Mouse (Mus musculus): ENCODE measurements around the gene Coq9.
"Not testable (repeated sequence)": the region's sequence is repeated elsewhere in the genome, so short reads cannot be mapped to it uniquely, and the experiment has no call there.

The Coq9 gene

DNA sequence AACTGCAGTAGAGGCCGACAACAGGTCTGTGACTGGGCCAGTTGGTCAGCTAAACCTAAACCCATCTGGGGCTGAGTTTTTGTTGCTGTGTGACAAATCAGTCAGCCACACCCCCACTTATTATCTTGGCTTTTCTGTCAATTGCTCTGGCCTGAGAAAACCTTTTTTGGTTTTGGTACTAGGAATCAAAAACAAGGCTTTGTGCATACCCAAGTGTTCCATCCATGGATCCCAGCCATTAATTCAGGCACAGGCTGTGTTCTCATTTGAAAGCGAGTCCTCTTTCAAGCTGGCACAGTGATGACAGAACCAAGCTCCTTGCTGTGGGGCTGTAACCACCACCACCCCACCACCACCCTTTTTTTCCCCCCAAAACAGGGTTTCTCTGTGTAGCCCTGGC is 16.7 kb upstream of the Coq9 start:
- no peak for DNase-seq (ENCODE audit: low read depth, low spot score)

DNA sequence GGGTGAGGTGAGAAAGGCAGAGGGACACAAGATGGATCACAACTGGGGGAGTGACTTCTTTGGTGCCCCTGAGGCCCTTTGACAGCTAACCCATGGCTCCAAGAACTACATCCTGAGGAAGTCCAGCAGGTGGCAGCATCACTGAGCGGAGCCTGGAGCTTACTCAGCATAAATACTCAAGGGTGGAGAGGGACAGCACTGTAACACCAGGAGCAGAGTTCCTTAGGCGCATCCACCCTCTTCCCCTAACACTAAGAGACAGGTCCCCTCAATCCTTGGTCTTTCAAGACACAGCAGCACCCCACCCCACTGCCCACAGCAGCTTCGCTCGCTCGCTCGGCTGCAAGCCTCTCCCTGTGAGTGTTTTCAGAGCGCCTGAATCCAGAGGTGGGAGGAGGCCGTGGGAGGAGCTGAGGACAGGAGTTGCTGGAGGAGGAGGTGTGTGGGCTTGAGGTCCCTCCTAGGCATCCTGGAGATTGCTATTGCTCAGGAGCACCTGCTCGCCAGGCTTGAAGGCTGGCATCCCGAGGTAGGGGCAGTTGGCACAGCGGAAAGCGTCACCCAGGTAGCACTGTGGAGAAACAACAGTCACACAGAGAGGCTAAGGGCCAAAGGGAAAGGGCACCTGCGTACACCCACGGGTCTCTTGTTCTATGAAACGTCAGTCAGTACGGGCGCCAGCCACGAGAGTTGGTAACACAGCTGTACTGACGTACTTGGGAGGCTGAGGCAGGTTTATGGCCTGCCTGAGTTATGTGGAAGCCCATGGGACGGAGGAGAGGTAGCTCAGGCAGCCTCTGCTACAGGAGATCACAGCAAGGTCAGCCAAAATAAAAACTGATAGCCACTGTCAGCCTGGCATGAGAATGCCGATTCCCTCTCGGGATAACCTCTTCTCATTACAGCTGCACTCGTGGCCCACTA is 15.2 kb upstream of the Coq9 start:
- peak; percentile 49 for DNase-seq (ENCODE audit: low read depth, low spot score)

DNA sequence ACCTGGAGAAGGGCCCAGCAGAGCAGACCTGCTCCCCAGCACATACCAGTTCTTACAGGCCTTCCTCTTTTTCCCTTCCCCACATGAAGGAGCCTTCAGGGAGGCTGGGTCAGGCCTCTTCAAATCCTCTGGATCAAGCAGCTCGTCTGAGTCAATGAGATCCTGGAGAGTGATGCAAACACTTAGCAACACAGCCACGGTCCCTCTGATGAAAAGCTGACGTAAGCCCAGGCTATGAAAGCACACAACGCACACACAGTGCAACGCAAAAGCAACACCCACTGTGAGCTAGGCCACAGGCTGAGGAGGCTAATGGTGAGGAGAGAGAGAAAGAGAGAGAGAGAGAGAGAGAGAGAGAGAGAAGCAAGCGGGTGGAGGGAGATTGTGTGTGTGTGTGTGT is 13.0 kb upstream of the Coq9 start:
- no peak for DNase-seq (ENCODE audit: low read depth, low spot score)

DNA sequence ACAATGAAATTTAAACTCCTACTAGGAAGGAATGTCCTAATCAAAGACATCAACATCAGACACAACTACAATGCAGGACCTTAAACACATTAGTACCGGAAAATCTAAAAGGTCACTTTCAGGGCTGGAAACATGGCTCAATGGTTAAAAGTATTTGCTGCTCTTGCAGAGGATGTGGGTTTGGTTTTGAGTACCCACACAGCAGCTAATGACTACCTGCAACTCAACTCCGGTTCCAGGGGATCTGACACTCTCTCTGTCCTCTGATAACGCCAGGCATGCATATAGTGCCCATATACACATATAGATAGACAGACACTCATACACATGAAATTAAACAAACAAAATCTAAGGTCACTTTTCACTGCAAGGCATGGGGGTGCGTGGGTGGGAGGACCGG is 11.9 kb upstream of the Coq9 start:
- no peak for DNase-seq (ENCODE audit: low read depth, low spot score)

DNA sequence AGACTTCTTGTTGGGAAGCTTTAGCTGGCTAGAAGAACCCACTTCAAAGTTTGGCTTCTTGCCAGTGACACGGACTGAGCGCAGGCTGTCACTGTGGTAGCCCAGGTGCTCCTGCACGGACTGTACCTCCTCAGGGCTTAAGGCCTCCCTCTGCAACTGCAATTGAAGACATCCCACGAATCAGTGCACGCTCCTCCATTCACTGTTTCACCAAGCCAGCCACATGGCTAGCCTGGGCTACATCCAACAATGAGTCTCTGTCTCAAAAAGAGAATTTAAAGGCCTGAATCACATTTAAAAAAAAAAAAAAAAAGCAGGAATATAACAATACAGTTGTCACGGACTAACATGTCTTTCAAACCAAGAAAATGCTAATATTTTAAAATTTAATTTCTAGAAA is 9.8 kb upstream of the Coq9 start:
- DNase-seq (ENCODE audit: low read depth, low spot score): no peak

DNA sequence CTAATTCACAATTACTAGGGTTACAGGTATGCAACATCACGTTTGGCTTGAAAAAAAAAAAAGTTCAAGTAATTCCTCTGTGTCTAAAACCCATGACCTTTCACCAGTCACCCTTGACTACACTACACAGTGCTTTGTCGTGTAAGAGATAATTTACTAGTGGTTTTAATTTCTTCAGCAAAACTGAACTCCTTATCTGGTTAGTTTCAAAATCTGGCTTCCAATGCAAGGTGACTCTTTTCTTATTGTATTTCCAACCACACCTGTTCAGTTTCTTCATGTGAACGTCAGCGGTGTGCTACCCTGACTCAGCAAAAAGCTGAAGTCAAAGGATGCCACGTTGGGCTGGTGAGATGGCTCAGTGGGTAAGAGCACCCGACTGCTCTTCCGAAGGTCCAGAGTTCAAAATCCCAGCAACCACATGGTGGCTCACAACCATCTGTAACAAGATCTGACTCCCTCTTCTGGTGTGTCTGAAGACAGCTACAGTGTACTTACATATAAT is 4.2 kb upstream of the Coq9 start:
- DNase-seq (ENCODE audit: low read depth, low spot score): not testable (repeated sequence)

DNA sequence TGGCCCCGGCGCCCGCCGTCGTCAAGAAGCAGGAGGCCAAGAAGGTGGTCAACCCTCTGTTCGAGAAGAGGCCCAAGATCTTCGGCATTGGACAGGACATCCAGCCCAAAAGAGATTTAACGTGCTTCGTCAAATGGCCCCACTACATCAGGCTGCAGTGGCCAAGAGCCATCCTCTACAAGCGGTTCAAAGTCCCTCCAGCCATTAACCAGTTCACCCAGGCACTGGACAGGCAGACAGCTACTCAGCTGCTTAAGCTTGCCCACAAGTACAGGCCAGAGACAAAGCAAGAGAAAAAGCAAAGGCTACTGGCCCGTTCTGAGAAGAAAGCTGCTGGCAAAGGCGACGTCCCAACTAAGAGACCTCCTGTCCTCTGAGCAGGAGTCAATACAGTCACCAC is 2.4 kb upstream of the Coq9 start:
- not testable (repeated sequence) for DNase-seq (ENCODE audit: low read depth, low spot score)

DNA sequence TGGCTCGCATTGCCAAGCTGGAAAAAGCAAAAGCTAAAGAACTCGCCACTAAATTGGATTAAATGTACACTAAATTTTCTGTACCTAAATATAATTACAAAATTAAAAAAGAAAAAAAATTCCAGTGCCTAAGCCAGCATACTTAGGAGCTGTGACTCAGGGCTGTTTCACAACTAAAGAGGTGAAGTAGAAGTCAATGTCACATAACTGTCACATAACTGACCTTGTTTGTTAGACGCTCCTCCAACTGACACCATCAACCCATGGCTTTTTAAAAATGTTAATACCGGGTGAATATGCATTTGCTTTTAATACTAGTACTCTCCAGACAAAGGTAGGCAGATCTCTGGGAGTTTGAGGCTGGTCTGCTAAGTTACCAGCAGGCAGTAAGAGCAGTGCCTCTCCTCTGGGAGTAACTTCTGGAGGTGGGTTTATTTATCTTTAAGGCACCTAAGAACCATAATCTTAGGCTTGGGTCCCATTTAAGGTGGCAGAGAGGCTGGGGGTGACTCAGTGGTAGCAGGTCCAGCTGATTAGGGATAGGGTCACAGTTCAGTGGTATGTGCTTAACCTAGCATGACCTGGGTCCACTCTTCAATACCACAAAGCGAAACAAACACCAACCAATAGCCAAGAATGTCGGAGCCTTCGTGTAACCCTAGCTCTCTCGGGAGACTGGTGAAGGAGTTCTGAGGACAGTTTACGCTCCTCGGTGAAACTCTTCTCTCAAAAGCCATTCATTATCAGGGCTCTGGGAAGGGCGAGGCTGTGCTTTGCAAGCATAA is 1.5 kb upstream of the Coq9 start:
- DNase-seq (ENCODE audit: low read depth, low spot score): no peak

DNA sequence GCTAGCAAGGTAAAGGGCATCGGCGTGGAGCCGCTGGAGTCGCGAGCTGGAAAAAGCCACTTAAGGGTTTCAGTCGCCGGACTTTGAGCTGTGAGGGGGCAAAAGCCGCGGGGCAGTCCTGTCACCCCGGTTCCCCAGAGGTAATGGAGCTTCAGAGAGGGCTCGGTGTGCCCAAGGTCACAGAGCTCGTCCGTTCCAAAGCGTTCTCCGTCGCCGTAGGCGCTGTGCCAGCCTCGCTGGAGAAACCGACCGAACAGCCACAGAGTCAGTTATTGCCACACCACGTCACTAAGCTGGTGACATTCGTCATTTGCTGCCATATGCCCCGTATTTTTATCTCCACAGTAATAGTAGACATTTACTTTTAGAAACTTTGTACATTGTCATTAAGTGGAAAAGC is 479 bp downstream of the Coq9 start:
- DNase-seq (ENCODE audit: low read depth, low spot score): peak; percentile 50

DNA sequence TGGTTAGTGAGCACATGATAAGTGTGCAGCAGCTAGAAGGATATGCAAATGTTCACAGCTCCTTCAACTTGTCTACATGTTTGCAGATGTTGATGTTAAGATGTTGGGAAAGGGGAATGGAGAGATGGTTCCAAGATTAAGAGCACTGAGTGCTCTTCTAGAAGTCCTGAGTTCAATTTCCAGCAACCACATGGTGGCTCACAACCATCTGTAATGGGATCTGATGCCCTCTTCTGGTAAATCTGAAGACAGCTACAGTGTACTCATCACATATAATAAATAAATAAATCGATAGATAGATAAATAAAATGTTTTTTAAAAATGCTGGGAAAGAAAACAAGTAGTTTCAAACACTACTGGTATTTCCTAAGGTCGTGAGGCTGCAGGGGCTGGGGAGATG is 3.1 kb downstream of the Coq9 start:
- no peak for DNase-seq (ENCODE audit: low read depth, low spot score)

DNA sequence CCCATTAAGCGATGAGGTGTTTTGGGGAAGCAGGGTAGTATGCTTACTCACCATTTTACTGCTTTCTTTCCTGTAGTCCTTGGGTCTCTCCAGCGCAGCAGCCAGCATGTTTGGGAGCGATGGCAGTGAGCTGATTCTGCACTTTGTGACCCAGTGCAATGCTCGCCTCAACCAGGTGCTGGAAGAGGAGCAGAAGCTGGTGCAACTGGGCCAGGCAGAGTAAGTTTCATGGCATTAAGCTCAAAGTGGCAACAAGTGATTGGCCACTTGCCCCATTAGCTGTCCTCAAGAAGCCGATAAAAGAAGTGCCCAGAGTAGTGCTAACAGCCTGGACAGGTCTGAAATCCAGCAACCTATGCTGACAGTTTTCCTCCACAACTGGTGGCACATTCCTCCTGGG is 11.9 kb downstream of the Coq9 start:
- DNase-seq (ENCODE audit: low read depth, low spot score): no peak

DNA sequence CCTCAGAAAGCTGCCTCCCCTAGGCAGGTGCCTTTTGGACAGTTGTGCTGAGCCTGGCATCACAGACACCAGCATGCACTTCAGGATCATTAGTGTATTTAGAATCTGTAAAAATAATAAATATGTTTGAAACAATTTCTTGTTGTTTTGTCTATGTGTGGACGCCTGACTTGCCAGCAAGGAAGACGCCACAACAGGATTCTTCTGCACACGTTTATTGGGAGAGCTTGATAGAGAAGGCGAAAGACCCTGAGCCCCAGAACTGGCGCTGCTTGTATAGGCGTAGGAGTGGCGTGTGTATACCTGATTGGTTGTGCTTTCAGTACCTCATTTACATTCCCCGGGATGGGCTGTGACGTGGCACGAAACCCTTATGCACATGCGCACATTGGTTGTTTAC is 16.6 kb downstream of the Coq9 start:
- DNase-seq (ENCODE audit: low read depth, low spot score): not testable (repeated sequence)

DNA sequence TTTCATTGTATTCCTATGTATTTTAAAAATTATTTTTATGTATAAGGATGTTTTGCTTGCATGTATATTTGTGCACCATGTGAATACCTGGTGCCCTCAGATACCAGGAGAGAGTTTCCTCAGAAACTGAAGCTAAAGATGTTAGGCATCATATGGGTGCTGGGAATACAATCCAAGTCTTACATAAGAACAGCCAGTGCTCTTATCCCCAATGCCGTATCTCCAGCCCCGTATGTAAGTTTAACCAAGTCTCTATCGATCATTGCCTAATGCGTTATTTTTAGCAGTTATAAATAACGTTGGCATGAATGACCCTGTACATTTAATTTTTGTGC is 18.9 kb downstream of the Coq9 start:
- DNase-seq (ENCODE audit: low read depth, low spot score): no peak

DNA sequence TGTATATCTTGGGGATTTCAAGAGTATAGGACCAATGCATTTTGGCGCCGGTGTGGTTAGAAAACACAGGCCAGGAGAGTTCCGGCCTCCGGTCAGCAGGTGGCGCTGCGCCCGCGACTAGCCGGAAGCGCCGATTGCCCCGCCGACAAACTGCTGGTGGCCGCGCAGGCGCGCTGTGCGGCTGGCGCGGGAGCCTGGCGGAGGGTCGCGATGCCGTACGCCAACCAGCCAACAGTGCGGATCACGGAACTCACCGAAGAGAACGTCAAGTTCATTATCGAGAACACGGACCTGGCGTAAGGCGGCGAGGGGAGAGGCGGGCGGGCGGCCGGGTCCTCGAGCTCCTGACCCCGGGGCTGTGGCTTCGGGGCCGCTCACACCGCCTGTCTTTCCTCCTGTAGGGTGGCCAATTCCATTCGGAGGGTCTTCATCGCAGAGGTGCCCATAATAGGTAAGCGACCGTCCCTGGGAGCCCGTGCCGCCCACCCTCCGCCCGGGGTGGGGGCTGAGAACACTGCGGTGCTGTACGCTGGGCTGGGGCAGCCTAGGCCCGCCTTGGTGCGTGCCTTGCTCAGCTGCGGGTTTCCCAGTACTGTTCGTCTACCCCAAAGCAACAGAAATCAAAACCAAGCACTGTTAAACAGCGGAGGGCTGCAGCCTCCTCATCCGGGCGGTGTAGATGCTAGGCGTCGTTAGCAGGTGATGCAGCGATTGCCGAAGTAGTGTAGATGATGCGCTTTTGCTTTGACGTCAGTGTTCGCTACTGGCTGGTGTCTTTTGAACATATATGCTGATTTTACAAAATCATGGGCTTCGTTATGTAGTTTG is 19.4 kb downstream of the Coq9 start, which contains the start of gene Polr2c:
TSS of gene Polr2c (plus strand) at position 105 of the 828 bp plus-strand sequence.
- peak; percentile 75 for DNase-seq (ENCODE audit: low read depth, low spot score)

DNA sequence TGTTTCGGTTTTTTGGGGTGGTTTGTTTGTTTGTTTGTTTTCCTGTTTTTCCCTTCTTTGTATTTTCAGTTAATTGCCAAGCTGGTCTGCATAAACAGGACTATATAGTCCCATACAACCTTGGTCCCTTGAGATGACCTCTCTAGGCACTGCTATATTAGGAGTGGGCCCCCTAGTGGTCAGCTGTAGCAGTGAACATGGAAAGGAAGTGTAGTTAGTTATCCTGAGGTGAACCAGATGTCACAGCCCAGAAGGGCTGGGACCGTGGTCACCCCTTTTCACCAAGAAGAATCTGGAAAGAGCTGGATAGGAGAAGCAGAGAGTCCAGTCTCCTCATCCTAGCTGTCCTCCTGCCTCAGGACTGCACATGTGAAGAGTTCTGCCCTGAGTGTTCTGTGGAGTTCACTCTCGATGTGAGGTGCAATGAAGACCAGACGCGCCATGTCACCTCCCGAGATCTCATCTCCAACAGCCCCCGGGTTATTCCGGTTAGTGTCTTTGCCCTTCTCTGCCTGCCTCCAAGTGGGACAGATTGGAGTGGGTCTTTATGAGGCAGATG is 23.3 kb downstream of the Coq9 start:
- DNase-seq (ENCODE audit: low read depth, low spot score): peak; percentile 72

DNA sequence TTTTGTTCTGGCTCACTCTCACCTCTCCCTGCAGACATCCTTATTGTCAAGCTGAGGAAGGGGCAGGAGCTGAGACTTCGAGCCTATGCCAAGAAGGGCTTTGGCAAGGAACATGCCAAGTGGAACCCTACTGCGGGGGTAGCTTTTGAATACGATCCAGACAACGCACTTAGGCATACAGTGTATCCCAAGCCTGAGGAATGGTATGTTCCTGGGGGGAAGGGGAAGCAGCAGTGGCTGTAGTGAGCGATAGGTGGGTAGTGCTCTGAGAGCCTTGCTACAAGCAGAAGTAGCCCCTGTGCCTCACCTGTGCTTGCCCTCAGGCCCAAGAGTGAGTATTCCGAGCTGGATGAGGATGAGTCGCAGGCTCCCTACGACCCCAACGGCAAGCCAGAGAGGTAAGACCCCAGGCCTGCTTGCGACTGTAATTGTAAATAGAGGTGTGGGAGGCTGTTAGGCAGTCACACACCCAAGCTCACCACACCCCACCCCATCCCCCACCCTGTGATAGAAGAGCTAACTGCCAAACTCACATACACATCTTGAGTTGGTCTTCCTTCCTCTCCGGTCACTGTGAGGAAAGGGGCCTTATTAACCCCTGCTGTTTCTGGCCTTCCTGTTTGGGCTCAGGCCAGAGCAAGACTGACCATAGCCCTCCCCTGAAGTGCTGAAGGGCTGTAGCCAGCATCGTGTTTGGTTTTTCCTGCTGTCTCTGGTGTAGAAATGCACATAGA is 24.5 kb downstream of the Coq9 start:
- no peak for DNase-seq (ENCODE audit: low read depth, low spot score)

DNA sequence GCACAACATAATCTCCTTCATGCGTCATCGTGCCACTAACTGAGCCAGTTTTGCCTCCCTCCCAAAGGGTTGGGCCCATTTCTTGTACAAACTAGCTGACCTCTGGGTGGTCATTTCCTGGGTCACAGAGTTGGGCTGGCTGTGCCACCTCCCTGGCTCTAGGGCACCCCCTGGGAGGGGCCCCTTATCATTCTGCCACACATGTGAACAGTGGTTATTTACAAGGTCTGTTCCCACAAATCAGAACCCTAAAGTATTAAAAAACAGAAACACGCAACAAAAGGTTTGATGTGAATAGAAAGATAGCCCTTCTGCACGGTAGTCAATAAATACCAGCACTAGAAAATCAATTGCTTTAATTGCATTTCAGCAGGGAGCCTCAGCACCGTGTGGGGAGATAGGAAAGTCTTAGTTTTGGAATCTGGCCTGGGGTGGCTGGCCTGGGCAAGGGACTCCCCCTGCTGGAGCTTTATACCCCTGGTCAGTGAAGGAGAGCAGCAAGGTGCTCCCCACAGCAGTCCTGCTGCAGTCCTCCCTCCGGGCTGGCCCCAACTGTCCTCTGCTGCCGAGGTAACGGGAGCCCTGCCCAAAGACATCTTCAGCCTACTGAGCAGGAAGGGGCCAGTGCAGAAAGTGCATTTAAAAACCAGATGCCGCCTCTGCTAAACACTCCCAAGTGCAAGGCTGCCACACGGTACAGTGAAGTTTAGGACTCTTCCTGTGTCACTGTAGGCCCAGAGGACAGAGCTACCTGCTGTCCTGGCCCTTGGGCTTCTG is 26.0 kb downstream of the Coq9 start:
- no peak for DNase-seq (ENCODE audit: low read depth, low spot score)

DNA sequence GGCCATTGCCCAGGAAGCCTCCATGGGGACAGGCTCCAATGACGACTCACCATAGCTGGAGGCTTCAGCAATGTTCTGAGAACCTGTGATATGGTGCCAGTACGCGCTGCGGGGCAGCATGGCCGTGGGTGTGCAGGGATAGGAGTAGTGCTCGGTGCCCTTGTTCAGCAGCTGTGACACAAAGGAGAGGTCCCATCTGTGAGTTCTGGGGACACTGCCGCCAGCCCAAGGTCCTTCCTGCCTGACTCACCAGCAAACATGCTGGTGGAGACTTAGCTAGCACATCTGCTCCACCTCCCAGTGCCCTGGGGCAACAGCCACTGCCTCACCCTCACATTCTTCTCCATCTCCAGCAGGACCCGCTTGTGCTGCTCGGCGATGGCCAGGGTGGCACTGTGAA is 27.2 kb downstream of the Coq9 start:
- DNase-seq (ENCODE audit: low read depth, low spot score): no peak

DNA sequence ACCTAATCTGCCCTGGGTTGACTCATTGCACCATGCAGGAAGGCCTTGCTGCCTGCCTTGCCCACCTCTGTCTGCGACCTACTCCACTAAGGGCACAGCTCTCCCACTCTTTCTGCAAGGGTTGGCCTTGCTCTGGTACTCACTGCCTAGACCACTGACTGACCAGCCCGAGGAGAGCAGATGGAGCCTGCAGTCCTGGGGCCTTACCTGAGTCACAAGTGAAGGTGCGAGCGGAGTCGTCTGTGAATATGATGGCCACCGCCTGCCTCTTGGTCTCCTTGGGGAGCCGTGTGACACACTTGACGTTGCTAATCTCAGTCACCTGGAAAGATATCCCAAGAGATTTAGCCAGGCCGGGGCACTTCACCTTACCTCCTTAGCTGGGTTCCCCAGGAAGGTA is 28.8 kb downstream of the Coq9 start:
- no peak for DNase-seq (ENCODE audit: low read depth, low spot score)

DNA sequence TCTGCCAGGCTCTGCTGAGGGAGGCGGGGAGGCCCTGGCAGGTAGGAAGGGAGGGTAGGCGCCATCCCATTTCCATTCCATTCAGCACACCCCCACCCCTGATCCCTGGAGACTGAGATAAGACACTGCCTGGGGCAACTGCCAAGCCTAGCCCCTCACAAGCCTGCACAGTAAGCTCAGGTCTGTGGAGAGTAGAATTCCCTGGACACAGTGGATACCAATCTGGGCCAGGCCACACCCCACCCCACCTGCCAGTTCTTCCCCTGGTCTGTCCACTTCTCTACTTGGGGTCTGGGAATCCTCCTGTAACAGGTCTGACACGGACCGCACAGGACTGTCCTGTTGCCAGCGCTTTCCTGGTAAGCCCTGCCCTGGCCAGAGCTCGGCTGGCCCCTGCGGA is 31.0 kb downstream of the Coq9 start:
- no peak for DNase-seq (ENCODE audit: low read depth, low spot score)
